Mouse (Mus musculus): Measurements from ENCODE around the gene Grik2.

Grik2 gene

GRCm38 (mm10) chr10:49788381-49788906 lies at the start of gene Grik2:
Grik2 (minus strand) TSS chr10:49788766.
- DNase-seq = peak; percentile 88

GRCm38 (mm10) chr10:49834392-49834791 lies 45.8 kb upstream of the Grik2 start:
- DNase-seq = no peak

- no peak for DNase-seq
These were observed 18.7 kb upstream of the Grik2 start for GRCm38 (mm10) chr10:49807276-49807675.

GRCm38 (mm10) chr10:49801001-49801400 lies 12.4 kb upstream of the Grik2 start:
- no peak for DNase-seq

GRCm38 (mm10) chr10:49794129-49794528 lies 5.6 kb upstream of the Grik2 start:
- no peak for DNase-seq

- no peak for DNase-seq
These were observed 1.8 kb upstream of the Grik2 start for GRCm38 (mm10) chr10:49790326-49790725.

- DNase-seq = no peak
These were observed 1.1 kb upstream of the Grik2 start for GRCm38 (mm10) chr10:49789711-49790110.

GRCm38 (mm10) chr10:49788914-49789313 lies 348 bp upstream of the Grik2 start:
- DNase-seq = no peak

- DNase-seq = no peak
These were observed 1.9 kb downstream of the Grik2 start for GRCm38 (mm10) chr10:49786630-49787029.

- peak; percentile 48 for DNase-seq
These were observed 3.1 kb downstream of the Grik2 start for GRCm38 (mm10) chr10:49785477-49785876.

GRCm38 (mm10) chr10:49784831-49785230 lies 3.7 kb downstream of the Grik2 start:
- peak; percentile 68 for DNase-seq

- peak; percentile 72 for DNase-seq
These were observed 5.5 kb downstream of the Grik2 start for GRCm38 (mm10) chr10:49782741-49783691.

- DNase-seq = no peak
These were observed 6.5 kb downstream of the Grik2 start for GRCm38 (mm10) chr10:49782061-49782460.

GRCm38 (mm10) chr10:49780430-49780829 lies 8.1 kb downstream of the Grik2 start:
- DNase-seq = no peak

GRCm38 (mm10) chr10:49768897-49769296 lies 19.7 kb downstream of the Grik2 start:
- DNase-seq = no peak

- no peak for DNase-seq
These were observed 21.0 kb downstream of the Grik2 start for GRCm38 (mm10) chr10:49767556-49767955.

GRCm38 (mm10) chr10:49762607-49763006 lies 26.0 kb downstream of the Grik2 start:
- DNase-seq = no peak

GRCm38 (mm10) chr10:49751769-49752168 lies 36.8 kb downstream of the Grik2 start:
- DNase-seq = no peak

- DNase-seq = peak; percentile 4
These were observed 56.7 kb downstream of the Grik2 start for GRCm38 (mm10) chr10:49731841-49732240.

- DNase-seq = no peak
These were observed 64.9 kb downstream of the Grik2 start for GRCm38 (mm10) chr10:49723706-49724105.

- no peak for DNase-seq
These were observed 71.7 kb downstream of the Grik2 start for GRCm38 (mm10) chr10:49716856-49717255.

GRCm38 (mm10) chr10:49709748-49710147 lies 78.8 kb downstream of the Grik2 start:
- peak; percentile 15 for DNase-seq

- DNase-seq = no peak
These were observed 84.1 kb downstream of the Grik2 start for GRCm38 (mm10) chr10:49704446-49704845.

- no peak for DNase-seq
These were observed 136.2 kb downstream of the Grik2 start for GRCm38 (mm10) chr10:49652320-49652719.

Measured in retina, postnatal 1 day (tissue).